Mouse (Mus musculus): ENCODE data around the gene Kctd2. TPM values are rescaled to one million over a fixed set of nuclear protein-coding genes. Genes with fewer than 3 reads are reported as not detected.

Kctd2 gene
- polyA plus RNA-seq, 1 experiment from 2014 or later = 20.1 TPM

DNA sequence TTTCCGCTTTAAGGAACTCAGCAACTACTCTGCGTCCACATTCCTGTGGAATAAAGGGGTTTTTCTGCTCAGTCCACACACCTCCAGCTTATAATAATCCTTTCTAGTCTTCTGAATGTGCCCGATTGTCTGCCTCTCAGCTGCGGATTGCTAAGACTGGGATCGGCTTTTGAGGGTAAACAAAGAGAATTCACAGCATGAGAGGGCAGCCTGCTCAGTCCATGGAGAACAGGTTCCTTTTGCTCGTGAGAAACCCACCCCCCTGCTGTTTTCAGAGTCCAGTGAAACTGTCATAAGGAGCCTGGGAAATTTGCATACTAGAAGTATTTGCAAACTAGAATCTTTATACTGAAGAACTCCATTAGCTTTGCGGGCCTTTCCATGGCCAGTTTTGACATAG is 10.4 kb upstream of the Kctd2 start:
- H3K9me3 ChIP-seq (replicated peaks; ENCODE audit: control insufficient read depth, low read length, poor library complexity, severe bottlenecking) = no peaks in the 10 kb centered on the region
- H3K4me2 ChIP-seq (ENCODE audit: low read length) = no peak overlapping the region
- H3K4me1 ChIP-seq (ENCODE audit: control insufficient read depth, insufficient read depth, low read length) = peaks cover 30% of the 10 kb centered on the region
- ATAC-seq = no peak
- H3K27me3 ChIP-seq (ENCODE audit: control insufficient read depth, insufficient read depth, low read depth, low read length) = no peaks in the 10 kb centered on the region
- peak overlapping the region; percentile 64 for H3K27ac ChIP-seq (ENCODE audit: low read length)
- 9% methylated on average over 7 of the region's 7 CpGs for WGBS
- H3K36me3 ChIP-seq (ENCODE audit: control insufficient read depth, insufficient read depth, low read length) = peaks cover 9% of the 10 kb centered on the region
- no peak overlapping the region; the same call in 1 of the 2 replicates for H3K9ac ChIP-seq (ENCODE audit: low read depth, low read length)
- no peak overlapping the region for H3K4me3 ChIP-seq (ENCODE audit: low read depth, low read length)

DNA sequence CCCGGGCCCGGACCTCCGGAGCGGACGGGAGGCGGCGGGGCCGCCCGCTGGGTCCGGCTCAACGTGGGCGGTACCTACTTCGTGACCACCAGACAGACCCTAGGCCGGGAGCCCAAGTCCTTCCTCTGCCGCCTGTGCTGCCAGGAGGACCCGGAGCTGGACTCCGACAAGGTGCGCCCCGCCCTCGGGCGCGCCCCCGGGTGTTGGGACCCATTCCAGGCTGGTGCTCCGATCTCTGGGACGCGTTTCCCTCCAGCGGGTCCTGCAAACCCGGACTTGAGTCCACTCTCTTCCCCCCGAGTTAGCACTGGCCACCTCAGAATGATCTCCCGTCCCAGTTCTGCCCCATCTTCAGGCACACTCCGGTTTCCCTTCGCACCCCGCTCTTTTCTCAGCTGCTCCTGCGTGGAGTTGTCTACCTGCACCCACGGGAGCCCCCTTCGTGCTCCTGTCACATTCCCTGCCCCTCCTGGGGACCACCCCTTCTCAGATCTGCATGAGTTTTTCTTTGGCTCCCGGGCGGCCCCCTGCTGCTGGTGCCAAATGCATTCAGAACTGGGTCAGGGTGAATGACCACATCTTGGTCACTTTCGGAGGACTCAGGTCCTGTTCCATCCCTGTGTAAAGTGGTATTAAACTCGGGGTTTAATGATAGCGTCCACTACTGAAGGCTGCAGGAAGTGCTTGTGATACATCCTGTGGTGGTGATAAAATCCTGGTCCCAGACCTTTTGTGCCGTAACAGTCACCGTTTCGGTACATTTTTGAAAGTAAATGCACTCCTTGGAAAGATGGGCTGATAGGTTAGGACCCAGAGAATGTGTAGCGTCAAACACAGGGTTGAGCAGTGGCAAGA is 635 bp downstream of the Kctd2 start:
- Histone ChIP-seq H3K9ac (ENCODE audit: low read depth, low read length) (peak overlapping the region; percentile 97), H3K4me1 (ENCODE audit: control insufficient read depth, insufficient read depth, low read length) (peaks cover 24% of the 10 kb centered on the region), H3K9me3 (replicated peaks; ENCODE audit: control insufficient read depth, low read length, poor library complexity, severe bottlenecking) (no peaks in the 10 kb centered on the region), H3K4me3 (ENCODE audit: low read depth, low read length) (peak overlapping the region; percentile 94), H3K36me3 (ENCODE audit: control insufficient read depth, insufficient read depth, low read length) (peaks cover 17% of the 10 kb centered on the region; the same call in 1 of the 2 replicates), H3K4me2 (ENCODE audit: low read length) (peak overlapping the region; percentile 96), H3K27ac (ENCODE audit: low read length) (peak overlapping the region; percentile 91), H3K27me3 (ENCODE audit: control insufficient read depth, insufficient read depth, low read depth, low read length) (no peaks in the 10 kb centered on the region)
- WGBS = 2% methylated on average over 33 of the region's 45 CpGs
- peak; percentile 69 for ATAC-seq

DNA sequence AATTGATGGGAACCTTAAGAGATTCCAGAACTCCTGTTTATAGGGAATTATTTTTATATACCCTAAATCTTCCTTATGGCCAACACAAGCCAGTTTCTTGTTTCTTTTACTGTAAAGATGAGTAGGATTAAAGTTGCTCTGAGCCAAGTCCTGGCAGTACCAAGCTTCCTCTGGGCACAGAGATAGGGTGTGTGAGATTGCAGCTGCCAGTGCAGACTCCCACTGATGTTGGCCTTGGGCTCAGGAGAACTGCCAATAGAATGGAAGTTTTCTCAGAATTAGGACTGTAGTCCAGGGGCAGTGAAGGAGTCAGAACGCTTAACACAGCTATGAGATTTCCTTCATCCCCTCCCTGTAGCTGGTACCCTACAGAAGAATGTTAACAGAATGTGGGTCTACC is 1.4 kb downstream of the Kctd2 start:
- Histone ChIP-seq H3K4me2 (ENCODE audit: low read length) (peak overlapping the region; percentile 96), H3K36me3 (ENCODE audit: control insufficient read depth, insufficient read depth, low read length) (peaks cover 16% of the 10 kb centered on the region; the same call in 1 of the 2 replicates), H3K27me3 (ENCODE audit: control insufficient read depth, insufficient read depth, low read depth, low read length) (no peaks in the 10 kb centered on the region), H3K9ac (ENCODE audit: low read depth, low read length) (peak overlapping the region; percentile 97; the same call in 1 of the 2 replicates), H3K4me1 (ENCODE audit: control insufficient read depth, insufficient read depth, low read length) (peaks cover 24% of the 10 kb centered on the region), H3K27ac (ENCODE audit: low read length) (no peak overlapping the region), H3K4me3 (ENCODE audit: low read depth, low read length) (peak overlapping the region; percentile 94), H3K9me3 (replicated peaks; ENCODE audit: control insufficient read depth, low read length, poor library complexity, severe bottlenecking) (no peaks in the 10 kb centered on the region)
- WGBS = 58% methylated on average over 1 of the region's 1 CpGs
- no peak for ATAC-seq

DNA sequence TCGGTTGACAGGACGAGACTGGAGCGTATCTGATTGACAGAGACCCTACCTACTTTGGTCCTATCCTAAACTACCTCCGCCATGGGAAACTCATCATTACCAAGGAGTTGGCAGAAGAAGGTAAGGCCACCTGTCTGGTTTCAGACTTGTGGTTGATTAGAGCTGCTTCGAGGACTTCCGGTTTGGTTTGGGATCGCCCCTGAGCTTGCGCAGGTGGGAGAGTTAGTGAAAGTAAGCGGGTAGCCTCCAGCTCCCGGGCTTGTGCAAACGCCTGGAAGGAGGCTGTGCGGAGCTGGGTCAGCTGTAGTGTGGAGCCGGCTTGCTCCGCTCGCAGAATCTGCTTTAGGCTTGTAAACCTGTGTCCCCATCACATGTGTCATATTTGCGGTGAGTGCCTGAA is 2.0 kb downstream of the Kctd2 start:
- Histone ChIP-seq H3K36me3 (ENCODE audit: control insufficient read depth, insufficient read depth, low read length) (peaks cover 17% of the 10 kb centered on the region; the same call in 1 of the 2 replicates), H3K27me3 (ENCODE audit: control insufficient read depth, insufficient read depth, low read depth, low read length) (no peaks in the 10 kb centered on the region), H3K9me3 (replicated peaks; ENCODE audit: control insufficient read depth, low read length, poor library complexity, severe bottlenecking) (no peaks in the 10 kb centered on the region), H3K4me3 (ENCODE audit: low read depth, low read length) (no peak overlapping the region), H3K4me2 (ENCODE audit: low read length) (no peak overlapping the region), H3K27ac (ENCODE audit: low read length) (no peak overlapping the region), H3K4me1 (ENCODE audit: control insufficient read depth, insufficient read depth, low read length) (peaks cover 24% of the 10 kb centered on the region), H3K9ac (ENCODE audit: low read depth, low read length) (no peak overlapping the region)
- 90% methylated on average over 16 of the region's 16 CpGs for WGBS
- no peak for ATAC-seq

DNA sequence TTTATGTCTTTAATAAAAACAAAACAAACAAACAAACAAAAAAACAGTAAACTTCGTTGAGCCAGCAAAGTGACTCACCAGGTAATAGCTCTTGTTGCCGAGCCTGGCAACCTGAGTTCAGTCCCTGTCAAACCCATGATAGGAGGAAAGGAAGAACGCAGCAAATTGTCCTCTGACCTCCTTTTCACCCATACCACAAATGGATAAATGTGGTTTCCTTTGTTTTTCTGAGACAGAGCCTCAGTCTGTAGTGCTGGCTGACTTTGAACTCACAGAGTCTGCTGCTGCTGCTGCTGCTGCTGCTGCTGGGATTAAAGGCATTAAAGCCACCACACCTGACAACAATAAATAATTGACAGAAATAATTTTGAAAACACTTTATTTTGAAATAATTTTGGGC is 3.2 kb downstream of the Kctd2 start:
- no peaks in the 10 kb centered on the region for H3K27me3 ChIP-seq (ENCODE audit: control insufficient read depth, insufficient read depth, low read depth, low read length)
- H3K27ac ChIP-seq (ENCODE audit: low read length) = no peak overlapping the region
- no peak overlapping the region for H3K4me2 ChIP-seq (ENCODE audit: low read length)
- no peak overlapping the region for H3K9ac ChIP-seq (ENCODE audit: low read depth, low read length)
- no peak overlapping the region for H3K4me3 ChIP-seq (ENCODE audit: low read depth, low read length)
- H3K4me1 ChIP-seq (ENCODE audit: control insufficient read depth, insufficient read depth, low read length) = peaks cover 30% of the 10 kb centered on the region
- no peaks in the 10 kb centered on the region for H3K9me3 ChIP-seq (replicated peaks; ENCODE audit: control insufficient read depth, low read length, poor library complexity, severe bottlenecking)
- WGBS = 84% methylated on average over 3 of the region's 3 CpGs
- no peak for ATAC-seq
- peaks cover 19% of the 10 kb centered on the region; the same call in 1 of the 2 replicates for H3K36me3 ChIP-seq (ENCODE audit: control insufficient read depth, insufficient read depth, low read length)

DNA sequence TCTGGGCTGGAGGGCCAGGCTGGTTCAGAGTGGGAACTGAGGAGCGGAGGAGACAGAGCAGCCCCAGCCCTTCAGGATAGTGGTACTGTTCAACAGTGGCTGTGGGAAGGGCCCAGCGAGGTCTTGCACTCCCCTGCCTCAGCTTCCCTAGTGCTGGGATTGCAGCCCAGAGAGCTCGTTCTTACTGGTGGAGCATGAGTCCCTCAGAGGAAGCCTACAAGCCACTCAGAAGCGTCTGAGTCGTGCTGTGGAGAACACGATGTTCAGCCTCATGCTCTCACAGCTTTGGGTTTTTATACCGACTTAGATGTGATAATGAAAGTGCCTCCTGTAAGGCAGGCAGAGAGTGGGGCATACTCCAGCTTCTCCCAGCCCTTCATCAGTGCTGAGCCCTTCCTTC is 4.7 kb downstream of the Kctd2 start:
- no peak for ATAC-seq
- 90% methylated on average over 7 of the region's 7 CpGs for WGBS
- no peak overlapping the region for H3K4me3 ChIP-seq (ENCODE audit: low read depth, low read length)

DNA sequence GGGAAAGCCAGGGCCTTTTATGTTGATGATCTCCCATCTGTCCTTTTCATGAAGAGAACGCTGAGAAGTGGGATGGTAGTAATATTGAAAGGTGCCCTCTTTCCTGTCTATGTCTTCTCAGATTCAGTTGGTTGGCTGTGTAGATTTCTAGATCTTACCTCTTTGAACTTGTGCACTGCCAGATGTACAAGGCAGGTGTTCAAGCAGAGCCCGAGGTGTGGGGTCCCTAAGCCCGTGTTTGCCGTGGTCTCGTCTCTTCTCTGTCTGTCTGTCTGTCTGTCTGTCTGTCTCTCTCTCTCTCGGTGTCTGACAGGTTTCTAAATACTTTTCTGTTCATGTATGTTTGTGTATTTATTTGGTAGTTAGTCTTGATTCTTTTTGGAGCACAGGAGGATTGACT is 5.7 kb downstream of the Kctd2 start:
- Histone ChIP-seq H3K9ac (ENCODE audit: low read depth, low read length) (no peak overlapping the region), H3K4me1 (ENCODE audit: control insufficient read depth, insufficient read depth, low read length) (peaks cover 22% of the 10 kb centered on the region), H3K27me3 (ENCODE audit: control insufficient read depth, insufficient read depth, low read depth, low read length) (no peaks in the 10 kb centered on the region), H3K4me2 (ENCODE audit: low read length) (no peak overlapping the region), H3K4me3 (ENCODE audit: low read depth, low read length) (no peak overlapping the region), H3K36me3 (ENCODE audit: control insufficient read depth, insufficient read depth, low read length) (peaks cover 30% of the 10 kb centered on the region), H3K9me3 (replicated peaks; ENCODE audit: control insufficient read depth, low read length, poor library complexity, severe bottlenecking) (no peaks in the 10 kb centered on the region), H3K27ac (ENCODE audit: low read length) (no peak overlapping the region)
- 92% methylated on average over 6 of the region's 6 CpGs for WGBS
- no peak for ATAC-seq

More for the DNA sequence above, 4.7 kb downstream of the Kctd2 start:
- no peak overlapping the region for H3K27ac ChIP-seq (ENCODE audit: low read length)
- peaks cover 22% of the 10 kb centered on the region for H3K4me1 ChIP-seq (ENCODE audit: control insufficient read depth, insufficient read depth, low read length)
- H3K9ac ChIP-seq (ENCODE audit: low read depth, low read length) = no peak overlapping the region
- no peak overlapping the region for H3K4me2 ChIP-seq (ENCODE audit: low read length)
- peaks cover 23% of the 10 kb centered on the region; the same call in 1 of the 2 replicates for H3K36me3 ChIP-seq (ENCODE audit: control insufficient read depth, insufficient read depth, low read length)
- H3K27me3 ChIP-seq (ENCODE audit: control insufficient read depth, insufficient read depth, low read depth, low read length) = no peaks in the 10 kb centered on the region
- H3K9me3 ChIP-seq (replicated peaks; ENCODE audit: control insufficient read depth, low read length, poor library complexity, severe bottlenecking) = no peaks in the 10 kb centered on the region

DNA sequence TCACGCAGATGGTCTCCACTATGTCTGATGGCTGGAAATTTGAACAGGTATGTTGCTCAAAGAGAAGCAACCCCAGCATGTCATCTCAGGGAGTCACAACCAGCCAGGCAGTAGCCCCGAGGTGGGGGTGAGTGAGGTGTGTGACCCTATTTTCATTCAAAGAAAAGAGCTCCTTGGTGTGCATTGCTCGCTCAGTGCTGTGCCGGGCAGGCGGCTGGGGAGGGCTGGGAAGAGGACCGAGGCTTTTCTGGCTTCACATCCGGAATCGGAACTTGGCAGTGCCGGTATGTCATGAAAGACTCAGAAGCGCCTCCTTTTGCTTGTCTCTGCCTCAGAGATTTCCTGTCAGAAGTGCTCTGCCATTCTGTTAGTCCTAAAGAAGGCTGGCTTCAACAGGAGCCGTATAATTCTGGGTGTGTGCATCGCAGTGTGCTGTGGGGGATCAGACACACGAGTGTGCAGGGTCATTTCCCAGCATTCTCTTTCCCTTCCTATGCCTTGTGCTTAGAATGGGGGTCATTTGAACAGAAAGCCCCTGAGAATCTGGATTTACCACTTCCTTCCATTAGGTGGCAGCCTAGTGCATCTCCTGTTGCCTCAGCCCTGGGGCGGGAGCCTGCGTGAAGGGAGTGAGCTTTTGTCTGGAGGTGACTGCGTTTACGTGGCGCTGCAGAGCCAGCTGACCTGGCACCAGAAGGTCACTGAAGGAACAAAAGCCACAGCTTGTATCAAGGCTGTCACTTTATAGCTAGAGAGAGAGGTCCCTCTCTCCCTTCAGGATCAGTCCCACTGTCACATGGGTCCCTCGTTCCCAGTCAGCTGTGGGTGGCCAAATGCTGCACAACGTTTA is 7.8 kb downstream of the Kctd2 start:
- peak overlapping the region; percentile 3; the same call in 1 of the 2 replicates for H3K4me3 ChIP-seq (ENCODE audit: low read depth, low read length)
- peaks cover 41% of the 10 kb centered on the region for H3K36me3 ChIP-seq (ENCODE audit: control insufficient read depth, insufficient read depth, low read length)
- 32% methylated on average over 20 of the region's 20 CpGs for WGBS
- peak overlapping the region; percentile 72 for H3K27ac ChIP-seq (ENCODE audit: low read length)
- H3K9ac ChIP-seq (ENCODE audit: low read depth, low read length) = peak overlapping the region; percentile 40
- H3K9me3 ChIP-seq (replicated peaks; ENCODE audit: control insufficient read depth, low read length, poor library complexity, severe bottlenecking) = no peaks in the 10 kb centered on the region
- no peaks in the 10 kb centered on the region for H3K27me3 ChIP-seq (ENCODE audit: control insufficient read depth, insufficient read depth, low read depth, low read length)
- peaks cover 9% of the 10 kb centered on the region; the same call in 1 of the 2 replicates for H3K4me1 ChIP-seq (ENCODE audit: control insufficient read depth, insufficient read depth, low read length)
- H3K4me2 ChIP-seq (ENCODE audit: low read length) = peak overlapping the region; percentile 40; the same call in 1 of the 2 replicates
- peak; percentile 70 for ATAC-seq

Data from midbrain, embryonic 16.5 days (tissue).